Mouse (Mus musculus) embryo, embryonic 11 days (tissue): ENCODE results near the gene Arhgap21.

Experiments
- DNase-seq: peaks from one replicate; pipeline ENCODE4 v3.0.0-alpha.2; 2015

Gene Arhgap21

DNA sequence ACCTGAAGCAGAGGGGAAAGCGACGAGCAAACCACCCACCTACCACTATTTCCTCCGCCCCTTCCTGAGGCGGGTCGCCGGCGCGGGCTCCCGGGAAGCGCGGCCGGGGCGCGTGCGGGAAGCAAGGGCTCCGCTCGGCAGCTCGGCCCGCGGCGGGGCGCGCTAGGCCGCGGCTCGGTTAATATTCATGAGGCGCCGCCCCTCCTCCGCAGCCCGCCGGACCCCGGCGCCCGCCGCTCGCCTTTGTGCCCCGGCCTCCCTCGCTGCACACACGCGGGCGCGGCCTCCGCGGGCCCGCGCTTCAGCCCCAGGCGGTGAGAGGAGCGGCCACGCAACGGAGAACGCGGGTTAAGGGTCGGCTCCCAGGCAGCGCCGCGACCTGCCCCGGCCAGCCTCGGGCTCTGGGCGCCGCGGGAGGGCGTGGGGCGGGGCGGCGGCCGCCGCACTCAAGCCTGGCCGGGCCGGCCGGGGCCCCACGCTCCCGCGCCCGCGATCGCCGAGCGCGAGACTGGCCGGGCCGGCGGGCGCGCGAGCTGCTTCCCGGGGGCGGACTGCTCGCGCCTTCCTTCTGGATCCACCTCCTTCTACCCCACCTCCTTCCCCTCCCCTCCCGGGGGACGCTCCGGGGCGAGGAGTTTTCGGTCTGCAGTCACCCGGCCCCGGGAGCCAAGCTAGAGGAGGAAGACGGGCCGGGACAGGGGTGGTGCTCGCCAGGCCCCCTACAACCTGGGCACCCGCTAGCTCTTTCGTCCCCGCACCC, at the start of gene Arhgap21:
Arhgap21 (minus strand) TSS at position 441 of the 760 bp plus-strand sequence.
- peak; percentile 90 for DNase-seq

DNA sequence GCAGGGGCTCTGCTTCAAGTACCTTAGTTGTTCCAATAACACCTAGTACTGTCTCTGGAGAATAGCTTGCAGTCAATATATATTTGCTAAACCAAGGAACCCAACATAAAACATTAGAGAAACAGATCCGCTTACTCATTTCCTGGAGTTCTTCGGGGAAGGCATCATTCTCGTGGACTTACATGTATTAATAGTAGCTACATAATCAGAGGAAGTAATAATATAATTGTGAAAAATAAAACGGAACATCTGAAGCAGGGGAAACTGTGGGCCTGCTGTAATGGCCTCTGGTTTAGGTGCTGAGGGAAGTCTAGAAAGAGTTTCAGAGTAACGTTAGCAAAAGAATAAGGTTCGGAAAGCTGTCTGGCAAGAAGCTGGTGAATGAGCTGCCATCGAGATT, 47.9 kb upstream of the Arhgap21 start:
- DNase-seq = no peak

- DNase-seq = peak; percentile 76
These were observed 42.2 kb upstream of the Arhgap21 start for GRCm38 (mm10) chr2:21010806-21011397.

DNA sequence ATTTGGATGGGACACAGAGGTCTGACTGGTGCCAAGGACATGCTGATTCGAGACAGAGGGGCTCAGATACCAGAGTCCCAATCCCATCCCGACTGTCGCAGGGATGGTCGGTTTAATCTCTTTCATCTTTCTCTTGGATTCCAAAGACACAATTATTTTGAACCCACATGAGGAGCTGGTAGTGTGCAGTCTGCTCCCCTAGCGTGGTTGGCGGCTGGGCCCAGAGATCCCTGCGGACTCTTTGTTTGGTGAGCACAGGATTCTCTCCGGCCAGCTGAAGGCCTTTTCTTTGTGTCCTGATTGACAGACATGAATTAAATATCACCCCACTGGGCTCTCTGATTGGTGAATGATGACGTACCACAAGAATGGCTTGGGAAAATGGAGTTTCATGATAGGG, 41.5 kb upstream of the Arhgap21 start:
- DNase-seq = peak; percentile 84

- peak; percentile 65 for DNase-seq
These were observed 40.8 kb upstream of the Arhgap21 start for GRCm38 (mm10) chr2:21009258-21010140.

DNA sequence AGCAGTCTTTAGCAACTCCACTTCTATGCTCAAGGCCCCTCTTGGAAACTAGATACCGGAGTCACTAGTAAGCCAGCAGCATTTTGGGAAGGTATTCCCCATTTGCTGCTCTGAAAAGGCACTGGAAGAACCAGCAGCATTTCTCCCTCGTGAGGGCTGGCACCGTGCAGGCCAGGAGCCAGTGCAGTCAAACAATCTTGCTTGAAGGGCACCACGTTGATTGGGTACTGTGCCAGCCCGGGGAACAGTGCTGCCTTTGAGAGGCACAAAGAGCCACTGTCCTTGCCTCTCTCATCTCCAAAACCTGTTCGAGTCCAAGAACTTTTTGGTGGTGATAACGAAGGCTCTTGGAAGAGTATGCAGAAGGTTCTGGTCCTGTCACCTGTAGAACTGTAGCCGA, 33.9 kb upstream of the Arhgap21 start:
- DNase-seq = no peak

GRCm38 (mm10) chr2:21001156-21001555, 32.5 kb upstream of the Arhgap21 start:
- DNase-seq = peak; percentile 31

GRCm38 (mm10) chr2:20995547-20995946, 26.9 kb upstream of the Arhgap21 start:
- DNase-seq = no peak

DNA sequence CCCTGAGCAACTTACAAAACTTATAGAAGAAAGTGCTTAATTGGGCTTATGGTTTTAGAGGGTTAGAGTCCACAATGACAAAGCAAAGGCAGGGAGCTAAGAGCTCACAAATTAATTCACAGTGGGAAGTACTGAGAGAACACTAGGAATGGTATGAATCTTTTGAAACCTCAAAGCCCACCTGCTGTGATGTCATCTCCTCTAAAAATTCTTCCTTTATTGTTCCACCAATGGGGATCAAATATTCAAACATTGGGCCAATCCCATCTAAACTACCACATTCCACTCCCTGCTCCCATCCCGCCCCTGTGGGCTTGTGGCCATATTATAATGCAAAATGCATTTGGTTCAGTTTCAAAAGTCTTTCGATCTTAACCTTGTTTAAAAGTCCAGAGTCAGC, 22.8 kb upstream of the Arhgap21 start:
- DNase-seq = no peak

- peak; percentile 34 for DNase-seq
These were observed 22.2 kb upstream of the Arhgap21 start for GRCm38 (mm10) chr2:20990907-20991306.

DNA sequence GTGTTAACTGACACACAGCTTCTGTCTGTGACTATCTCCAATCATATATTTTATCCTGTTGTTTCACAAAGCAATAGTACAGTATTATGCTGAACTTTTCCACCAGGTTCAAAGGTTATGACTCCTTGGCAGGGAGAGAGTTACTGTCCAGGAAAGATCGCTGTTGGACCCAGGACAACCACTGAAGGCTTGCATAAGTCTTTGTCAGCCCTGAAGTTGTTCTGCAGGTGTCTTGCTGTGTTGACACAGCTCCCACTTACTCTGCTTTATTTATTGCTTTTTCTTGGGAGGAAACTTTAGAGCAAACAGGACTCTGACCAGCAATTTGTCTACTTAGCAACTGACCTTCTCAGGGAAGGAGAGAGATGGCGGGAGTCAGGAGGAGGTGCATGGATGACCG, 21.4 kb upstream of the Arhgap21 start:
- DNase-seq = no peak

DNA sequence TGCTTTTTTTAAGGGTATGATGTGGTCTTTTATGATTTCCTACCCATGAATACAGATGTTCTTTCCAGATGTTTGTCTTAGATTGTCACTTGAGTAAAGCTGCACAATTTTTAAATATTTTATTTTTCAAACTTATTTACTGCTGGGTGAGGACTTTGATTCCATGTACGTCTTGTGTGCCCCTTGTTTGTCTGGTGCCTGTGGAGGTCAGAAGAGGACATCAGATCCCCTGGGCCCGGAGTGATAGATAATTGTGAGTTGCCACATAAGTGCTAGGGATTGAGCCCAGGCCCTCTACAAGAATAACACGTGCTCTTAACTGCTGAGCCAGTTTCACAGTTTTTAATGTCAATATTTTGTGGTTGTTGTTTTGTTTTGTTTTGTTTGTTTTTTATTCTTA, 19.1 kb upstream of the Arhgap21 start:
- no peak for DNase-seq

- no peak for DNase-seq
These were observed 10.0 kb upstream of the Arhgap21 start for GRCm38 (mm10) chr2:20978726-20979125.

DNA sequence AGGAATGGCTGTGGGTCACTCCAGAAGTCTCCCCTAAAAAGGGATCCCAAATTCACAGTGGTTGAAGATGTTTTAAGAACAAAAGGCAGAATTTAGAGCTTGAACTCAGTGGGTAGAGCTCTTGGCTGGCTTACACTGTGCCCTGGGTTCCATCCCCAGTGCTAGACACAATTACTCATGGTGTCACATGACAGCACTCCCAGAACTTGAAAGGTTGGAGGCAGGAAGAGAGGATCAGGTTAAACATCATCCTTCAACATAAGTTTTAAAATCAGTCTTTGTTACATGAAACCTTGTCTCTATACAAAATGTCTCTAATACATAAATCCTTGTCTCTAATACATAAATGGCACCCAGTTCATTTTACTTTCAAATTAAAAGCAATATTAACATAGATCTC, 8.4 kb upstream of the Arhgap21 start:
- DNase-seq = no peak

GRCm38 (mm10) chr2:20973513-20973912, 4.8 kb upstream of the Arhgap21 start:
- no peak for DNase-seq

DNA sequence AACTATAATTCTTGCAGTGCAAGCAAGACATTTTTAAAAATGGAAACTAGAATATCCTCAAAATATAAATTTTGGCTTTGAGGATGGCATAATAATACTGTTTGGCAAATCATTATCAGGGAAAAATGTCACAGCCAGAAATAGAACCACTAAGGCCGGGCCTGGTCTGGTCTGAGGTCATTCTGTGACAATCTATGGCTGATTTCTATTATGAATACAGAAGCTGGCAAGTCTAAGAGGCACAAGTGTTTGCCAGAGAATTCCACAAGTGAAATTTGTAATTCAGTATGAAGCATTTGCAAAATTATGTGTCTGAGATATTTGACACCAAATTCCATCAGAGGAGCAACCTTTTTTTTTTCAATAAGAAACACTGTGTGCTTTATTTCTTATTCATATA, 3.5 kb upstream of the Arhgap21 start:
- DNase-seq = no peak

DNA sequence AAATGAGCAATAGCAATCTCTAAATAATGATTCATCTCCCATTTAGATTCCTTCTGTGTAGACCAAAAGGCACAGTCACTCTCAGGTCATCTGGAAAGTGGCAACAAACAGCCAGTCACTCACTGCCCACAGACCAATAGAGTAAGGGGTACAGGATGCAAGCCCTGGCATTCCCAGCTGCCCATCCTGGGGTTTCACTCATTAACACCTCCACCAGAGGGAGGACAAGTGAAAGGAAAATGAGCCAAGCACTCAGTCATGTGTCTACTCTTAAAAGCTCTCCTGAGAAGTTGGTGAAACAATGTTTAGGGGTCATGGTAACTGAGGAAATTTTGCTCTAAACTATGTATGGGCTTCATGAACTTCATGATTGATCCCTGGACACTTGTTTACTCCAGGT, 2.9 kb upstream of the Arhgap21 start:
- no peak for DNase-seq

DNA sequence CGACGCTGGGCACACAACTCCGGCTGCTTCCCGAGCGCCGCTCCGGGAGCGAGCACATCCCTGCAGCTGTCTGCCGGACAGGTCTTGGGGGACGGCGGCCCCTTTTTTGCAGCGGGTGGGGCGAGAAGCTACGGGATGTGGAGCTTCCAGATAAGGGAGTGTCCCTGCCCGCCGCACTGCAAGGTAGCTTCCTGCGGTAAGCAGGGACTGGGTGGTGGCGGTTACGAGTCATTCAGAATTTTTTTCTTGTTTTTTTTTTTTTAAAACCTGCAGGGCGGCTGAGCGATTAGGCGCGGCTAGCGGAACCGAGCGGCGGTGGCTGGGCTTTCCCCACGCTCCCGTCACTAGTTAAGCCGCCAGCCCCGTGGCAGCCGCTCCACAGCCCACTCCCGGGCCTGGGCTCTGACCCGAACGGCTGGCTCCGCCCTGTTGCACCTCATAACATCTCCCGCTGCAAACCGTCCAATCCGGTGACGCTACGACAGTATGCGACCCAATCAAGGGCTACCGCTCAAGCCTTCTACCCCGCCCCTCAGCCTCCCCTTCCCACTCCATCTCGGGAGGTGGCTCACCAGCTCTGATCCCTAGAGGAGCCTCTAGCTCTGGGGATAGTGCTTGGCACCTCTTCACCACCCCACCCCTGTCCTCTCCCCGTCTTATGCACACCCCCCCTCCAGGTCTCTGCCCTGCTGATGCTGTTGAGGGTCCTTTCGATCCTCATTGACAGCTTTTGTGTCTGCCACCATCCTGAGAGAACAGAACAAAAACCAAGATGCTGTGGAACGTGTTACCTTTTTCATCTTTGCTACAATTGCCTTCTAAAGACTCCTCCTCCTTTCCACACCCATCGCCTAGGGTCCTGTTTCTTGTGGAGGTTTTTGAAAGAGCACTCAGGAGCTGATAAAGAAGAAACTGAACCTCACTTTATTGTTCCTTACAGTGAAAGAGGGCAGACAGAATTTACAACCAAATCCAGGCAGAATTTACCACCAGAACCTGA, 820 bp upstream of the Arhgap21 start:
- DNase-seq = peak; percentile 98

DNA sequence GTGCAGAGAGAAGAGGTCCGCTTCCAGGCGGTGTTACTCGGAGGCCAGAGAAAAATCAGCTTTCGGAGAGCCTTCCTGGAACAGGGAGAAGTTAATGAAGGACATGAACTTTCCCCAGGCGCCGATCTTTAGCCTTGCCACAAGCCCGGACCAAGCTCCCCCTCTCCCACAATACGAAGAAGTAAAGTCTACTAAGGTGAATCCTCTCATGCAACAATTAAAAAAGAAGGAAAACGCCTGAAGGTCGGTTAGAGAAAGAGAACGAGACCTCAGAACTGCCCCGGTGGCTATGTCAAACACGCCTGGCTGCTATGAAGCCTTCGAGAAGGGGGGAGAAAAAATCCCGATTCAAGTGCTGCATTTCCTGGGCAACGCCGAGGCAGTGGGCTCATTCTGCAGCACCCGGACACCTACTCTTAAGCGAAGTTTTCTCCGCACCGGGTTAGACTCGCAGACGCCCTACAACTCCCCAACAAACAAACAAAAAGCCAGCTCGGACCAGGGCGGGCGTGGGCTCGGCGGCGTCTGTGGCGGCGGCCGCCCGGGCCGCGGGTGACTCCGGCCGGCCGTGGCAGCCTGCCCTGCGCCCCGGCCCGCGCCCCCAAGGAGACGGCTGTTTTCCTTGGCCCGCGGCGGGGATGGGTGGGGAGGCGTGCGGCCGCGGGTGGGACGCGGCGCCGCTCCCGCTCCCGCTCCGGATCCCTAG, 882 bp downstream of the Arhgap21 start:
- peak; percentile 51 for DNase-seq

DNA sequence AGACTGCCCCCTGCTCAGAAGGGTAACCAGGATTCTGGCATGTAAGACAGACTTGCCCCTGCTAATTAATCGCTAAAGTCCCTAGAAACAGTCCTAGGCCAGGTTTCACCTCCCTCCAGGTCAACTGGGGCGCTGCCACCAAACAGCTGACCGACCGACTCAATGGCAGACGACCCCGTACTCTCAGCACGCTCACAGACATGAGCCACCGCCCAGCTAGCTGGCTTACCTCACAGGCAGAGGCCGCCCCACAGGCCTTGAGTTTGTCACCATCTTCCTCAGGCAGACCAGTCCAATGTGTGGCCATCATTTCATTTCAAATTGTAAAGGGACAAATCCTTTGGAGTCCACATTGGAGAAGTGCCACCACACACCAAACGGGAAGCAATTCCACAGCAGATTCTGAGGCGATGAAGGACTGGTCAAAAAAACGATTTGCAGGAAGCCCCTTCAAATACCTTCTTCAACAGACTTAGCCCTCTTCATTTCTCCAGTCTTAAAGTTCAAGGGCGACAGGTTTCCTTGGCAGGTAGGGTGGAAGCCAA, 1.5 kb downstream of the Arhgap21 start:
- DNase-seq = peak; percentile 74
